Mouse (Mus musculus) spleen, postnatal 14 days (tissue): ENCODE measurements around the gene Rabgap1l.

ENCODE experiments used
- DNase-seq, 2 experiments: peaks; one replicate each; pipeline ENCODE4 v3.0.0; 2021 to 2022; ENCODE audit warnings: low spot score in 2 of 2

The Rabgap1l gene

GRCm38 (mm10) chr1:160787926-160788325 lies 5.1 kb downstream of the Rabgap1l start:
- DNase-seq, result no peak

DNA sequence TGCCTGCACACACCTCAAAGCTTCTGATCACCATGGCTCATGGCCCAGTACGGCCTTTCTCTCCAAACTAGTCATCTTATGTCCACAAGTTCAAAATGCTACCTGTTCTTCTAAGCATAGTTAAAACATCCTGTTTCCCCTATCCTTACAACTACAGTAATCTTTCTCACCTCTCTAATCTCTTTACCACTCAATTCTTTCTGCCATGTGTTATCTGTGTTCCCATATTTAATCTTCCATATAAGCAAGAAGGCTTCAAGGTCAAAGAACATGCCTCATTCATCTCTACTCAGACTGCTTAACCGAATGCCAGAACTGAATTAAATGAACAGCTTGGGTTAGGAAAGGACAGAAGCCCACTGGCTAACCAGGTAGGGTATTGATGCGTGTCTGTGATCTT lies 5.8 kb downstream of the Rabgap1l start:
- no peak for DNase-seq

DNA sequence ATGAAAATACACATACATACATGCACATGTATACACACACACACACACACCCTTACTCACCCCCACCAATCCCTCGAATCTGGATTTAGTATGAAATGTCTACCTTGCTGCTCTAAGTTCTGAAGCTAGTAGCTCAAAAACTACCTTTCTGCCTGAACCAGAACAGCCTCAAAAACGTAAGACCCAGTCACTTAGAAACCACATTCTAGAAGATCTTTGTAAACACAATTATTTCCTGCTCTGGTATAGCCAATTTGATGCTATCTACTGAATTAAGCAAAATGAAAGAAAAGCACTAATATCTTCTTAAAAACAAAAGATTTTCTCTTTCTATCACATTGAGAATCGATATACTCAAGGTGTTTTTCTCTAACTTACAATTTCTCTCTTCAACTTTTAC lies 6.4 kb downstream of the Rabgap1l start:
- DNase-seq, result no peak

- DNase-seq, result no peak
Observed at GRCm38 (mm10) chr1:160785681-160786225, 7.3 kb downstream of the Rabgap1l start.

- DNase-seq, result no peak
Observed at GRCm38 (mm10) chr1:160784122-160784521, 8.9 kb downstream of the Rabgap1l start.

- no peak for DNase-seq
Observed at GRCm38 (mm10) chr1:160774166-160774565, 18.8 kb downstream of the Rabgap1l start.

GRCm38 (mm10) chr1:160765565-160765964 lies 27.4 kb downstream of the Rabgap1l start:
- DNase-seq, result no peak

DNA sequence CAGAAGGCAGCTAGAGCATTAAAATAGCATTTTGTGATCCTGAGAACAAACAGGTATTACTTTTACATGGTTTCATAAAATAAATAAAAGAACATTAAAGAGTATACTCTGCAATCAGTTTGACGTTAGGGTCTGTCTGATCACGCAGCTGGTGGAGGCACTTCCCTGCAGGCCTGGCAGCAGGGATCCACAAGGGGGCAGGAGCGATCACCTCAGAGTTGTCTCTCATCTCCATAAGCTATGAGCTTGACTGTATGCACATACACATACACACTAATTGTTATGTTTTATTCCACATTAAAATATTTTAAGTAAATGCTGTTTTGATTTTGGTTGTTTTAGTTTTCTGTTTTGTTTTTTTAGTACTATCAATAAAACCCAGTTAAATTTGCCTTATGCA lies 34.8 kb downstream of the Rabgap1l start:
- DNase-seq, result peak; percentile 57 to 71

DNA sequence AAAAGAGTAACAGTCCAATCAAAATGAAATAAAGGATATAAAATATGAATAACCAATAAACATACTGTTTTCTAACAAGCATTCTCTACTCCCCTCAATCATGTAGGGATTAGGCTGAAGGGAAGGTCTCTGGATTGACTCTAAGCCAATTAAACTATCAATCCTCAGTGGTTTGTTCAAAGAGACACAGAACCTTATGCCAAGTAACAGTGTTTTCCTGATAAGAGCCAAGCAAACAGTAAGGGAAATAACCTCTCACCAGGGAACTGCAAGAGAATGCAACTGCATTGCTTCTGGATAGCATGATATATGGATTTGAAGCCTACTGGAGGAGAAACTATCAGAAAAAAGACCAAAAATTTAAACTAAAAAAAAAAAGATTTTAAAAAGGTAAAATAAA lies 37.7 kb downstream of the Rabgap1l start:
- DNase-seq, result no peak

- DNase-seq, result no peak
Observed at GRCm38 (mm10) chr1:160750629-160751028, 42.4 kb downstream of the Rabgap1l start.

- DNase-seq, result no peak
Observed at GRCm38 (mm10) chr1:160746786-160747185, 46.2 kb downstream of the Rabgap1l start.

DNA sequence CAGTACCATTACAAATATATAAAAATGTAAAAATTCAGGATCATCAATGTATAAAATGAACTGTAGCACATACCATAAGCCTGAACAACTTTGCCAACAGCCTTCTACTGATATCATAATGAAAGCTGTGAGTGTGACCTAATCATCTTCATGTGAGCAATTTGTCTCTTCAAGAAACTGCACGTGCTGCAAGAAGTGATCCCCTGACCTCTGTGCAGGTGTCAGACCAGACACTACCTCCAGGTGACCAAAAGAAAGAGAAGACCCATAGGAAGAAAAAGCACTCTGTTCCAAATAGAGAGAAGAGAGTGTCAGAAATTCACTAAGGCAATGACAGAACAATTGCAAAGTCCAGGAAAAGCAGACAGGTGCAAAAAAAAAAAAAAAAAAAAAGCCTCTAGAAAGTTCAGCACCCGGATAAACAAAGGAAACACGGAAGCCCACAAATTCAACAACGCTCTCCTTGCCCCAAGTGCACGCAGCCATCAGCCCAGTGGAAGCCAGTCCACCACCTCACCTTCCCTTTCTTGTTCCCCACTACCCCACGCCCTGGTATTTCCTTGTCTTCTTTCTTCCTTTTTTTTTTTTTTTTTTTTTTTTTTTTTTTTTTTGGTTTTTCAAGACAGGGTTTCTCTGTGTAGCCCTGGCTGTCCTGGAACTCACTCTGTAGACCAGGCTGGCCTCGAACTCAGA lies 47.6 kb downstream of the Rabgap1l start:
- no peak for DNase-seq

DNA sequence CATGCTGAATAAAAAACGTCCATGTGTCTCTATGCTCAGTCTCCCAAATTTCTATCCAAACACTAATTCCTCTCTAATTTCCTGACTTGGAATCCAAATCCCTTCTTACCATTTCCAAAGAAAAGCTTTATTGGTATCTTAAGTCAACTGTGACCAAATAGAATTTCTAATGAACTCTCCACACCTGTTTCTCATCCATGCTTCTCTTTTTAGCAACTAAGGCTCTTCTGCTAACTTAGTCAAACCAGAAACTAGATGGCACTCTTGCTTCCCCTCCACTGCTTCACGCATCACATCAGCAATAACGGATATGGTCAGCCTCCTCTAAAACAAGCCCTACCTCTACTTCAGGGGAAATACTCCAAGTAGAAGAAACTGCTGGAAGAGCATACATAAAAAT lies 49.0 kb downstream of the Rabgap1l start:
- no peak for DNase-seq

- peak in 1 of 2 experiments; percentile 53 for DNase-seq
Observed at GRCm38 (mm10) chr1:160743229-160743628, 49.8 kb downstream of the Rabgap1l start.

DNA sequence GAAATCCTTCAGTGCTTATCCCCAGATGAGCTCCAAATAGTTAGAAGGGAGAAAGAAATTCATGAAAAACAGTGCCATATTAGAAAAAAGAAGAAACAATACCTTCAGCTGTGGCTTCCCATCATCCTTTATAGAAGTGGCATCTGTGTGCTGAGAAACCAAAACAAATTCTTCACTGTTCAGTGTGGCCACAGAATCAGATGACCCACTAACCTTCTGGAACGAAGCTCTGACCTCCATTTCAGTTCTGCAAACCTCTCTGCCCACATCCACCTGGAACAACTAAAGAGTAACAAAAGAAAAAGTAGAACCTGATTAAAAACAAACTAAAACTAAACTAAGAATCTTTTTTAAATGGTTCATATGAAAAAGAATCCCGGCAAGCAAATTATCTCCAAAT lies 52.4 kb downstream of the Rabgap1l start:
- DNase-seq, result no peak

DNA sequence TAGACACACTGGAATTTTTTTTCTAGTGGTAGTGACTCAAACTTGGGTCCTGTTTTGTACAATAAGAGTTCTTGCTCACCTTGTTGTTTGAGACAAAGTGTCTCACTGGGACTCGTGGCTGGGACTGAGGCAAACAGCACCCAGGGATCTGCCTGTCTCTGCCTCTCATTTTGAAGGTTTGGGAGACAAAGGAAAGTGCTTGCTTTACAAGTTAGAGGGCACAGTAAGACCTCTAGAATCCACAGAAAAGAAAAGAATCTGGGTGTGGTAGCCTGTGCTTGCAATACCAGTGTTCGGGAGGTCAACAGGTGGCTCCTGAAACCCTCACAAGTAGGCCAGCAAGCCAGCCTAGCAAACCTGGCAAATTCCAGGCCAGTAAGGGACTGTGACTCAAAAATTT lies 58.3 kb downstream of the Rabgap1l start:
- no peak for DNase-seq

DNA sequence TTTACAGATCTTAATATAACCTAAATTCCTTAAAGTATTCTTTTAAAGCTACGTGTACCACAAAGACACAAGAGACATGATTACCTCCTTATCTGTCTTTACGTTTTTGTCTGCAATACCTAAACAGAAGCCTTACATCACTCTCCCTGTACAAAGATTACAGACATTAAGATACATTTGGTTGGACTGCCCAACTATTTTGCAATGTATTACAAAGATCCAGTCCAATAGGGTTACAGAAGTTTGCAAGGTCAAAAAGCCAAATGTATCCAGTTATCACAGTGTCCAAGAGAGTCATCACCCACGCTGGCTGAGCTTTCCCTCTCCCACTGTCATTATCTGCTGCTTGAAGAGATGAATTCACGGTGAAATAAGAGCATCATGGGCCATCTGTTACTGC lies 63.1 kb downstream of the Rabgap1l start:
- DNase-seq, result no peak

DNA sequence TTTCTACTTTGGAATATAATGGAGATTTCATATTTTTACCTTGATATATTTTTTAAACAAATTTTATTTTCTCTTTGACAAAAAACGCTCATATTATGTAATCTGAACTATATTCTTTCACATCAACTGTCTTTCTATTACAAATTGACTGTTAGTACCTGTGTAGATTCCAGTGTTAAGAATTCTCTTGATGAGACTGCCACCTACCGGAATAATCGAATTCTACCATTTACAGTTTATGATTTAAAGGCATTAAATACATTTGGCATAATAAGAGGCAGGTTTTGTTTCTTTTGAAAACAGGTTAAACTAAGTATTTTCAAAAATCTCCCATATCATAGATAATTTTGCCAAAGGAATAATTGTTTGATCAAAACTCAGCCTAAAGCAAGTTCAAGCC lies 75.3 kb downstream of the Rabgap1l start:
- no peak for DNase-seq

DNA sequence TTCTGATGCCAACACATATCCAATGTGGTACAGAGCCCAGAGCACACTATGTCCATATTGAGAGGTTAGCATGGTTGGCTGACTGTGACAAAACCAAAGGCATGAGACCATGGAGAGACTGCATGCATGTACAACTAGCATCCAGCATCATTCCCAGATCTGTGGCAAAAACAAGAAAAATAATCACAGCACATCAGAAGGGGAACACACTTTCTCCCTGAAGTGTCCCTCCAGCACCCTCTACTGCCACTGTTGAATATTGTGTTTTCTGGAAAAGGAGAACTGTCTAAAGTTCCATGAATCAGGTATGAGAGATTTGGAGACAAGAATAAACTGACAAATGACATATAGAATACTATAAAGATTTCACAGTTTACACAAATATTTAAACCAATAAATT lies 78.3 kb downstream of the Rabgap1l start:
- no peak for DNase-seq

- DNase-seq, result no peak
Observed at GRCm38 (mm10) chr1:160713887-160714286, 79.1 kb downstream of the Rabgap1l start.

- no peak for DNase-seq
Observed at GRCm38 (mm10) chr1:160713383-160713782, 79.6 kb downstream of the Rabgap1l start.

DNA sequence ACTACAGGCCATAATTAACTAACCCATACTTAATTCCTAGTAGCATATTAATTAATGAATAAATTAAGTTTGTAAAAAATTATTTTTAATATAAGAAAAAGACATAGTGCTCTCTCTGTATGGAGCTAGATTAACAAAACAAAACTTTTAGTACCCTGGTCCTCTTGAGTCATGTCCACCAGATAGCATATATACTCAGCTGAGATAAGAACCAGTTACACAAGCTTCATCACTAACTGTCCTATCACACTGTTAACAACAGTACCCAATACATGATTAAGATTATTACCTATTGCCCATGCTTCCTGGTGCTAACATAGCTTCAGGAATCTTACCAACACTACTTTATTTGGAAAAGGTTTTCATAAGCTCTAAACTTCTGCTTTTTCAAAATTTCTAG lies 82.5 kb downstream of the Rabgap1l start:
- no peak for DNase-seq

GRCm38 (mm10) chr1:160704596-160704995 lies 88.4 kb downstream of the Rabgap1l start:
- no peak for DNase-seq

GRCm38 (mm10) chr1:160703813-160704212 lies 89.2 kb downstream of the Rabgap1l start:
- DNase-seq, result no peak
